Mouse (Mus musculus): ENCODE results near the gene Cct5. TPM values are rescaled to one million over a fixed set of nuclear protein-coding genes. Genes with fewer than 3 reads are reported as not detected.

Cct5 gene
- polyA plus RNA-seq, 1 experiment, result 275 TPM

GRCm38 (mm10) chr15:31569325-31570022, 32.1 kb downstream of the Cct5 start:
- Histone ChIP-seq H3K27ac (ENCODE audit: insufficient read depth, low read length) (no peak overlapping the region), H3K4me3 (ENCODE audit: insufficient read depth, low read length) (no peak overlapping the region), H3K4me1 (ENCODE audit: control insufficient read depth, insufficient read depth, low read length) (no peaks in the 10 kb centered on the region; the same call in 1 of the 2 replicates)
- TF ChIP-seq CTCF (IDR thresholded peaks at IDR 0.05; ENCODE audit: borderline replicate concordance, insufficient read depth, low read length), result no peak
- TF ChIP-seq POLR2A (IDR thresholded peaks at IDR 0.05; ENCODE audit: low read depth, low read length), result no peak

- Histone ChIP-seq H3K27ac (ENCODE audit: insufficient read depth, low read length) (no peak overlapping the region), H3K4me1 (ENCODE audit: control insufficient read depth, insufficient read depth, low read length) (no peaks in the 10 kb centered on the region; the same call in 1 of the 2 replicates), H3K4me3 (ENCODE audit: insufficient read depth, low read length) (no peak overlapping the region)
- TF ChIP-seq CTCF (IDR thresholded peaks at IDR 0.05; ENCODE audit: borderline replicate concordance, insufficient read depth, low read length), result no peak
- no peak for TF ChIP-seq POLR2A (IDR thresholded peaks at IDR 0.05; ENCODE audit: low read depth, low read length)
Measured at GRCm38 (mm10) chr15:31568581-31568996, 33.0 kb downstream of the Cct5 start.

GRCm38 (mm10) chr15:31567431-31567830, 34.2 kb downstream of the Cct5 start:
- Histone ChIP-seq H3K4me1 (ENCODE audit: control insufficient read depth, insufficient read depth, low read length) (no peaks in the 10 kb centered on the region; the same call in 1 of the 2 replicates), H3K27ac (ENCODE audit: insufficient read depth, low read length) (no peak overlapping the region), H3K4me3 (ENCODE audit: insufficient read depth, low read length) (no peak overlapping the region)
- TF ChIP-seq CTCF (IDR thresholded peaks at IDR 0.05; ENCODE audit: borderline replicate concordance, insufficient read depth, low read length), result no peak
- TF ChIP-seq POLR2A (IDR thresholded peaks at IDR 0.05; ENCODE audit: low read depth, low read length), result no peak

- Histone ChIP-seq H3K4me1 (ENCODE audit: control insufficient read depth, insufficient read depth, low read length) (no peaks in the 10 kb centered on the region; the same call in 1 of the 2 replicates), H3K27ac (ENCODE audit: insufficient read depth, low read length) (no peak overlapping the region), H3K4me3 (ENCODE audit: insufficient read depth, low read length) (no peak overlapping the region)
- no peak for TF ChIP-seq CTCF (IDR thresholded peaks at IDR 0.05; ENCODE audit: borderline replicate concordance, insufficient read depth, low read length)
- no peak for TF ChIP-seq POLR2A (IDR thresholded peaks at IDR 0.05; ENCODE audit: low read depth, low read length)
Measured at GRCm38 (mm10) chr15:31565786-31566185, 35.8 kb downstream of the Cct5 start.

GRCm38 (mm10) chr15:31565184-31565583, 36.4 kb downstream of the Cct5 start, which contains the start of gene Cmbl:
Cmbl (plus strand) TSS chr15:31565389.
- TF ChIP-seq POLR2A (IDR thresholded peaks at IDR 0.05; ENCODE audit: low read depth, low read length), result no peak
- no peak for TF ChIP-seq CTCF (IDR thresholded peaks at IDR 0.05; ENCODE audit: borderline replicate concordance, insufficient read depth, low read length)
- Histone ChIP-seq H3K4me3 (ENCODE audit: insufficient read depth, low read length) (no peak within 1 kb of the TSS), H3K4me1 (ENCODE audit: control insufficient read depth, insufficient read depth, low read length) (no peaks in the 10 kb centered on the region; the same call in 1 of the 2 replicates), H3K27ac (ENCODE audit: insufficient read depth, low read length) (no peak within 1 kb of the TSS)

- no peak overlapping the region for H3K27ac ChIP-seq (ENCODE audit: insufficient read depth, low read length)
- no peak overlapping the region for H3K4me3 ChIP-seq (ENCODE audit: insufficient read depth, low read length)
- TF ChIP-seq POLR2A (IDR thresholded peaks at IDR 0.05; ENCODE audit: low read depth, low read length) (no peak), CTCF (IDR thresholded peaks at IDR 0.05; ENCODE audit: borderline replicate concordance, insufficient read depth, low read length) (no peak)
- no peaks in the 10 kb centered on the region; the same call in 1 of the 2 replicates for H3K4me1 ChIP-seq (ENCODE audit: control insufficient read depth, insufficient read depth, low read length)
Measured at GRCm38 (mm10) chr15:31563577-31564546, 37.7 kb downstream of the Cct5 start.

GRCm38 (mm10) chr15:31562847-31563246, 38.8 kb downstream of the Cct5 start:
- no peaks in the 10 kb centered on the region for H3K4me1 ChIP-seq (ENCODE audit: control insufficient read depth, insufficient read depth, low read length)
- H3K27ac ChIP-seq (ENCODE audit: insufficient read depth, low read length), result no peak overlapping the region
- TF ChIP-seq POLR2A (IDR thresholded peaks at IDR 0.05; ENCODE audit: low read depth, low read length), result no peak
- TF ChIP-seq CTCF (IDR thresholded peaks at IDR 0.05; ENCODE audit: borderline replicate concordance, insufficient read depth, low read length), result no peak
- no peak overlapping the region for H3K4me3 ChIP-seq (ENCODE audit: insufficient read depth, low read length)

GRCm38 (mm10) chr15:31561976-31562375, 39.6 kb downstream of the Cct5 start:
- Histone ChIP-seq H3K27ac (ENCODE audit: insufficient read depth, low read length) (no peak overlapping the region), H3K4me1 (ENCODE audit: control insufficient read depth, insufficient read depth, low read length) (no peaks in the 10 kb centered on the region), H3K4me3 (ENCODE audit: insufficient read depth, low read length) (no peak overlapping the region)
- no peak for TF ChIP-seq POLR2A (IDR thresholded peaks at IDR 0.05; ENCODE audit: low read depth, low read length)
- no peak for TF ChIP-seq CTCF (IDR thresholded peaks at IDR 0.05; ENCODE audit: borderline replicate concordance, insufficient read depth, low read length)

GRCm38 (mm10) chr15:31561390-31561789, 40.2 kb downstream of the Cct5 start:
- H3K27ac ChIP-seq (ENCODE audit: insufficient read depth, low read length), result no peak overlapping the region
- no peak for TF ChIP-seq CTCF (IDR thresholded peaks at IDR 0.05; ENCODE audit: borderline replicate concordance, insufficient read depth, low read length)
- TF ChIP-seq POLR2A (IDR thresholded peaks at IDR 0.05; ENCODE audit: low read depth, low read length), result no peak
- H3K4me3 ChIP-seq (ENCODE audit: insufficient read depth, low read length), result no peak overlapping the region
- no peaks in the 10 kb centered on the region for H3K4me1 ChIP-seq (ENCODE audit: control insufficient read depth, insufficient read depth, low read length)

Measured in embryonic fibroblast, embryonic 13.5 days (primary cell).